Mouse (Mus musculus): ENCODE results near the gene Olfr70. TPM values are rescaled to one million over a fixed set of nuclear protein-coding genes. Genes with fewer than 3 reads are reported as not detected.

Gene Olfr70
- polyA plus RNA-seq, 1 experiment from 2014 or later, result 0.07 TPM

Other genes starting within 250 kb of the Olfr70 start
- 2.3 TPM in 2 replicates for gene Cd72, start 246.2 kb downstream of the Olfr70 start, polyA plus RNA-seq (2016; fragmentation: Nextera tagmentation; extraction: Ambion mirVana)
- gene Sit1, start 217.1 kb downstream of the Olfr70 start, polyA plus RNA-seq (2016; fragmentation: Nextera tagmentation; extraction: Ambion mirVana), result not detected in 2 replicates
- gene Ccdc107, start 207.9 kb downstream of the Olfr70 start, polyA plus RNA-seq (2016; fragmentation: Nextera tagmentation; extraction: Ambion mirVana), result 45.2 and 46.6 TPM in 2 replicates
- 44.1 and 48.2 TPM in 2 replicates for gene Arhgef39, start 201.1 kb downstream of the Olfr70 start, polyA plus RNA-seq (2016; fragmentation: Nextera tagmentation; extraction: Ambion mirVana)
- gene Car9, start 193.8 kb downstream of the Olfr70 start, polyA plus RNA-seq (2016; fragmentation: Nextera tagmentation; extraction: Ambion mirVana), result 0.96 and 1.0 TPM in 2 replicates
- gene Tpm2, start 177.0 kb downstream of the Olfr70 start, polyA plus RNA-seq (2016; fragmentation: Nextera tagmentation; extraction: Ambion mirVana), result 59.4 and 61.1 TPM in 2 replicates
- 35.7 and 36.0 TPM in 2 replicates for gene Creb3, start 138.5 kb downstream of the Olfr70 start, polyA plus RNA-seq (2016; fragmentation: Nextera tagmentation; extraction: Ambion mirVana)
- gene Tln1, start 138.1 kb downstream of the Olfr70 start, polyA plus RNA-seq (2016; fragmentation: Nextera tagmentation; extraction: Ambion mirVana), result 53.1 and 53.5 TPM in 2 replicates
- 17.5 and 18.8 TPM in 2 replicates for gene Rgp1, start 122.1 kb downstream of the Olfr70 start, polyA plus RNA-seq (2016; fragmentation: Nextera tagmentation; extraction: Ambion mirVana)
- gene Gba2, start 121.9 kb downstream of the Olfr70 start, polyA plus RNA-seq (2016; fragmentation: Nextera tagmentation; extraction: Ambion mirVana), result 26.6 and 28.0 TPM in 2 replicates
- gene Msmp, start 116.3 kb downstream of the Olfr70 start, polyA plus RNA-seq (2016; fragmentation: Nextera tagmentation; extraction: Ambion mirVana), result 0.34 and 0.99 TPM in 2 replicates
- gene Npr2, start 68.9 kb downstream of the Olfr70 start, polyA plus RNA-seq (2016; fragmentation: Nextera tagmentation; extraction: Ambion mirVana), result 12.5 and 16.7 TPM in 2 replicates
- gene Spag8, start 47.2 kb downstream of the Olfr70 start, polyA plus RNA-seq (2016; fragmentation: Nextera tagmentation; extraction: Ambion mirVana), result 1.8 and 2.0 TPM in 2 replicates
- gene Hint2, start 44.3 kb downstream of the Olfr70 start, polyA plus RNA-seq (2016; fragmentation: Nextera tagmentation; extraction: Ambion mirVana), result 71.7 and 72.8 TPM in 2 replicates
- gene Tmem8b, start 31.8 kb downstream of the Olfr70 start, polyA plus RNA-seq (2016; fragmentation: Nextera tagmentation; extraction: Ambion mirVana), result 4.0 and 5.1 TPM in 2 replicates
- 1.4 and 1.7 TPM in 2 replicates for gene Fam221b, start 31.7 kb downstream of the Olfr70 start, polyA plus RNA-seq (2016; fragmentation: Nextera tagmentation; extraction: Ambion mirVana)
- gene Olfr71, start 9.4 kb upstream of the Olfr70 start, polyA plus RNA-seq (2016; fragmentation: Nextera tagmentation; extraction: Ambion mirVana), result not detected in 2 replicates
- gene Hrct1, start 26.4 kb upstream of the Olfr70 start, polyA plus RNA-seq (2016; fragmentation: Nextera tagmentation; extraction: Ambion mirVana), result 0.14 TPM in 1 of 2 replicates, not detected in the other
- gene Spaar, start 29.2 kb upstream of the Olfr70 start, polyA plus RNA-seq (2016; fragmentation: Nextera tagmentation; extraction: Ambion mirVana), result 0.06 TPM in 1 of 2 replicates, not detected in the other
- not detected in 2 replicates for gene Olfr159, start 70.2 kb upstream of the Olfr70 start, polyA plus RNA-seq (2016; fragmentation: Nextera tagmentation; extraction: Ambion mirVana)
- not detected in 2 replicates for gene Olfr156, start 123.1 kb upstream of the Olfr70 start, polyA plus RNA-seq (2016; fragmentation: Nextera tagmentation; extraction: Ambion mirVana)
- not detected in 2 replicates for gene Olfr157, start 139.4 kb upstream of the Olfr70 start, polyA plus RNA-seq (2016; fragmentation: Nextera tagmentation; extraction: Ambion mirVana)
- not detected in 2 replicates for gene Olfr155, start 150.8 kb upstream of the Olfr70 start, polyA plus RNA-seq (2016; fragmentation: Nextera tagmentation; extraction: Ambion mirVana)
- 17.4 and 19.3 TPM in 2 replicates for gene Reck, start 174.7 kb upstream of the Olfr70 start, polyA plus RNA-seq (2016; fragmentation: Nextera tagmentation; extraction: Ambion mirVana)